Mouse (Mus musculus): ENCODE results near the gene Psg16. TPM values are rescaled to one million over a fixed set of nuclear protein-coding genes. Genes with fewer than 3 reads are reported as not detected.
"Not testable (repeated sequence)": the region's sequence is repeated elsewhere in the genome, so short reads cannot be mapped to it uniquely, and the experiment has no call there.

Psg16 gene
- polyA plus RNA-seq, 1 experiment from 2014 or later: 0.12 TPM

- ATAC-seq (ENCODE audit: low FRiP score, low TSS enrichment): peak; percentile 23
- peak; percentile 64 for DNase-seq (ENCODE audit: low spot score)
- Histone ChIP-seq H3K9ac (ENCODE audit: low read length) (peak overlapping the region; percentile 78; the same call in 1 of the 2 replicates), H3K4me1 (replicated peaks; ENCODE audit: control insufficient read depth, insufficient read depth) (peaks cover 9% of the 10 kb centered on the region), H3K27ac (replicated peaks) (peak overlapping the region; percentile 99), H3K9me3 (ENCODE audit: control insufficient read depth, low read length) (no peaks in the 10 kb centered on the region), H3K4me3 (ENCODE audit: low read depth, low read length) (peak overlapping the region; percentile 60), H3K36me3 (ENCODE audit: control insufficient read depth, insufficient read depth, low read length) (no peaks in the 10 kb centered on the region), H3K4me2 (replicated peaks; ENCODE audit: low read depth) (peak overlapping the region; percentile 51), H3K27me3 (ENCODE audit: control insufficient read depth, insufficient read depth, low read length) (no peaks in the 10 kb centered on the region)
- TF ChIP-seq CTCF (IDR thresholded peaks at IDR 0.05; ENCODE audit: low read depth): no peak
- 8% methylated on average over 11 of the region's 11 CpGs for WGBS
These were observed 11.0 kb upstream of the Psg16 start for GRCm38 (mm10) chr7:17062845-17063244.

DNA sequence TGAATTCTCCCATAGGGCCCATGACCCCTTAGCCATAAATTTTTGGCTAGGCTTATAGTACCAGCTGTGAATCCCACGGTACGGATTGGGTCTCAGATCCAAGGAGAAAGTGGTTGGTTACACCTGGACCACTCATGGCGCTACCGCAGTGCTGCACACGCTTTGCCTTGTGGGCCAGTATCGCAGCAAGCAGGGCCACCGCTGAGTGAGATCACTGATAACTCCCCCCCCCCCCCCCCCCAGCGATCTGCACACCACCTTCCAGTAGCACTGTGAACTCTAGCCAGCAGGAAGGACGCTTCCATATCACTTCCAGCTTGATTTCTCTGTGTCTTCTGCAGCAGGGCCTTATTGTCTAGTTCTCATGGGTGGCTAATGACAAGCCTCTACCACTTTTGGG, 8.2 kb upstream of the Psg16 start:
- no peak overlapping the region for H3K9ac ChIP-seq (ENCODE audit: low read length)
- 0 out of 2 replicates have a peak, but pooled peaks cover 3% of the 10 kb centered on the region for H3K4me1 ChIP-seq (replicated peaks; ENCODE audit: control insufficient read depth, insufficient read depth)
- H3K27ac ChIP-seq (replicated peaks): no peak overlapping the region
- H3K27me3 ChIP-seq (ENCODE audit: control insufficient read depth, insufficient read depth, low read length): no peaks in the 10 kb centered on the region
- H3K36me3 ChIP-seq (ENCODE audit: control insufficient read depth, insufficient read depth, low read length): no peaks in the 10 kb centered on the region
- H3K4me3 ChIP-seq (ENCODE audit: low read depth, low read length): no peak overlapping the region
- no peaks in the 10 kb centered on the region for H3K9me3 ChIP-seq (ENCODE audit: control insufficient read depth, low read length)
- 58% methylated on average over 8 of the region's 9 CpGs for WGBS
- DNase-seq (ENCODE audit: low spot score): peak; percentile 14
- H3K4me2 ChIP-seq (replicated peaks; ENCODE audit: low read depth): no peak overlapping the region
- no peak for ATAC-seq (ENCODE audit: low FRiP score, low TSS enrichment)
- TF ChIP-seq CTCF (IDR thresholded peaks at IDR 0.05; ENCODE audit: low read depth) (no peak), EP300 (optimal IDR thresholded peaks at IDR 0.05) (no peak)

DNA sequence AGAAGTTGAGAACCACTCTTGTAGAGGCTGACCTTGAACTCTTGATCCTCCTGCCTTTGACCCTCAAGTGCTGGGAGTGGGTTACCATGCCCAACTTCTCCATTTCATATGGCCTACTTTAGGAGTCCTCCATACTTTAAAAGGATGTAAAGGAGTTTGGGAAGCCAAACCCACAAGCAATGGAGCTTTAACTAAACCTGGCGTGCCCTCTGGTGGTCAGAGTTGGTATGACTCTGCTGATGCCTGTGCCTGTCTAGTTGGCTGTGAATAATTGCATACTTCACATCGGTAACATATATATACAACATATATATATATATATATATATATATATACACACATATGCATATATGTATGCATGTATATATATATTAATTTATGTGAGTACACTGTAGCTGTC, 7.4 kb upstream of the Psg16 start:
- Histone ChIP-seq H3K9me3 (ENCODE audit: control insufficient read depth, low read length) (no peaks in the 10 kb centered on the region), H3K36me3 (ENCODE audit: control insufficient read depth, insufficient read depth, low read length) (no peaks in the 10 kb centered on the region), H3K4me2 (replicated peaks; ENCODE audit: low read depth) (no peak overlapping the region), H3K27me3 (ENCODE audit: control insufficient read depth, insufficient read depth, low read length) (no peaks in the 10 kb centered on the region), H3K4me1 (replicated peaks; ENCODE audit: control insufficient read depth, insufficient read depth) (0 out of 2 replicates have a peak, but pooled peaks cover 3% of the 10 kb centered on the region), H3K9ac (ENCODE audit: low read length) (no peak overlapping the region), H3K4me3 (ENCODE audit: low read depth, low read length) (no peak overlapping the region), H3K27ac (replicated peaks) (no peak overlapping the region)
- DNase-seq (ENCODE audit: low spot score) (peak; percentile 88), ATAC-seq (ENCODE audit: low FRiP score, low TSS enrichment) (no peak)
- WGBS: 4% methylated on average over 2 of the region's 2 CpGs
- TF ChIP-seq EP300 (optimal IDR thresholded peaks at IDR 0.05) (no peak), CTCF (IDR thresholded peaks at IDR 0.05; ENCODE audit: low read depth) (peak; percentile 88)

DNA sequence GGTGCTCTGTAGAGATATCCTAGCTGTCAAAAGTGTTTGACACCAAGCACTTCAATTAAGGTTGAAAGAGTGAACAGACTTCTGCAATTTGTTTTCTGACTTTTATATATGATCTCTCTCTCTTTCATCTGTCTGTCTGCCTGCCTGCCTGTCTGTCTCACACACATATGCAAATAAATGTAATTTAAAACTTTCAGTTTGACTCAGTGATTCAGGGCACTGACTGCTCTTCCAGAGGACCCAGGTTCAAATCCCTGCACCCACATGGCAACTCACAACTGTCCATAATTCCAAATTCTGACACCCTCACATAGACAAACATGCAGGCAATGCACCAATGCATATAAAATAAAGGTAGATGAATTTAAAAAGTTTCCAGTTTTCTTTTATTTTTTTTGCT, 6.8 kb upstream of the Psg16 start:
- Histone ChIP-seq H3K9me3 (ENCODE audit: control insufficient read depth, low read length) (no peaks in the 10 kb centered on the region), H3K4me3 (ENCODE audit: low read depth, low read length) (no peak overlapping the region), H3K4me1 (replicated peaks; ENCODE audit: control insufficient read depth, insufficient read depth) (0 out of 2 replicates have a peak, but pooled peaks cover 3% of the 10 kb centered on the region), H3K27me3 (ENCODE audit: control insufficient read depth, insufficient read depth, low read length) (no peaks in the 10 kb centered on the region), H3K27ac (replicated peaks) (no peak overlapping the region), H3K36me3 (ENCODE audit: control insufficient read depth, insufficient read depth, low read length) (no peaks in the 10 kb centered on the region), H3K9ac (ENCODE audit: low read length) (no peak overlapping the region), H3K4me2 (replicated peaks; ENCODE audit: low read depth) (no peak overlapping the region)
- ATAC-seq (ENCODE audit: low FRiP score, low TSS enrichment) (no peak), DNase-seq (ENCODE audit: low spot score) (no peak)
- no peak for TF ChIP-seq CTCF (IDR thresholded peaks at IDR 0.05; ENCODE audit: low read depth)
- TF ChIP-seq EP300 (optimal IDR thresholded peaks at IDR 0.05): no peak

GRCm38 (mm10) chr7:17067651-17068050, 6.2 kb upstream of the Psg16 start:
- not testable (repeated sequence) for ATAC-seq (ENCODE audit: low FRiP score, low TSS enrichment); H3K9ac ChIP-seq (ENCODE audit: low read length); H3K27me3 ChIP-seq (ENCODE audit: control insufficient read depth, insufficient read depth, low read length); H3K27ac ChIP-seq (replicated peaks); H3K36me3 ChIP-seq (ENCODE audit: control insufficient read depth, insufficient read depth, low read length); H3K9me3 ChIP-seq (ENCODE audit: control insufficient read depth, low read length); H3K4me2 ChIP-seq (replicated peaks; ENCODE audit: low read depth); H3K4me3 ChIP-seq (ENCODE audit: low read depth, low read length); H3K4me1 ChIP-seq (replicated peaks; ENCODE audit: control insufficient read depth, insufficient read depth)
- peak; percentile 8 for DNase-seq (ENCODE audit: low spot score)
- 57% methylated on average over 5 of the region's 5 CpGs for WGBS

- no peak overlapping the region for H3K27ac ChIP-seq (replicated peaks)
- H3K4me2 ChIP-seq (replicated peaks; ENCODE audit: low read depth): no peak overlapping the region; the same call in 1 of the 2 replicates
- DNase-seq (ENCODE audit: low spot score) (no peak), ATAC-seq (ENCODE audit: low FRiP score, low TSS enrichment) (no peak)
- H3K4me1 ChIP-seq (replicated peaks; ENCODE audit: control insufficient read depth, insufficient read depth): no peaks in the 10 kb centered on the region
- H3K9me3 ChIP-seq (ENCODE audit: control insufficient read depth, low read length): no peaks in the 10 kb centered on the region
- H3K4me3 ChIP-seq (ENCODE audit: low read depth, low read length): no peak overlapping the region
- no peak for TF ChIP-seq CTCF (IDR thresholded peaks at IDR 0.05; ENCODE audit: low read depth)
- H3K27me3 ChIP-seq (ENCODE audit: control insufficient read depth, insufficient read depth, low read length): no peaks in the 10 kb centered on the region
- no peaks in the 10 kb centered on the region for H3K36me3 ChIP-seq (ENCODE audit: control insufficient read depth, insufficient read depth, low read length)
- H3K9ac ChIP-seq (ENCODE audit: low read length): no peak overlapping the region
- 53% methylated on average over 5 of the region's 5 CpGs for WGBS
These were observed 332 bp upstream of the Psg16 start for GRCm38 (mm10) chr7:17073513-17073903.

Data from stomach, postnatal 0 days (tissue).